Mouse (Mus musculus): ENCODE data around the gene Auts2. TPM values are rescaled to one million over a fixed set of nuclear protein-coding genes. Genes with fewer than 3 reads are reported as not detected.

The Auts2 gene
- polyA plus RNA-seq, 1 experiment from 2014 or later, result 27.7 TPM

GRCm38 (mm10) chr5:132027859-132028498 is 515.2 kb downstream of the Auts2 start:
- H3K27me3 ChIP-seq, result no peaks in the 10 kb centered on the region
- H3K4me2 ChIP-seq, result no peak overlapping the region
- 75% methylated on average over 5 of the region's 5 CpGs for WGBS
- no peak overlapping the region for H3K27ac ChIP-seq
- no peaks in the 10 kb centered on the region for H3K36me3 ChIP-seq
- H3K4me1 ChIP-seq, result no peaks in the 10 kb centered on the region
- H3K9ac ChIP-seq, result no peak overlapping the region
- ATAC-seq (replicated peaks; ENCODE audit: low FRiP score), result no peak
- H3K4me3 ChIP-seq (replicated peaks), result no peak overlapping the region
- H3K9me3 ChIP-seq (replicated peaks), result no peaks in the 10 kb centered on the region

- Histone ChIP-seq H3K36me3 (no peaks in the 10 kb centered on the region), H3K27ac (no peak overlapping the region), H3K4me2 (no peak overlapping the region), H3K9ac (no peak overlapping the region), H3K4me1 (peaks cover 15% of the 10 kb centered on the region), H3K27me3 (no peaks in the 10 kb centered on the region), H3K9me3 (replicated peaks) (no peaks in the 10 kb centered on the region), H3K4me3 (replicated peaks) (no peak overlapping the region)
- WGBS, result 62% methylated on average over 7 of the region's 7 CpGs
- no peak for ATAC-seq (replicated peaks; ENCODE audit: low FRiP score)
These were observed 529.8 kb downstream of the Auts2 start for GRCm38 (mm10) chr5:132013296-132013695.

- Histone ChIP-seq H3K4me2 (no peak overlapping the region), H3K4me1 (peaks cover 15% of the 10 kb centered on the region), H3K9ac (no peak overlapping the region), H3K27ac (no peak overlapping the region), H3K9me3 (replicated peaks) (no peaks in the 10 kb centered on the region), H3K4me3 (replicated peaks) (no peak overlapping the region), H3K27me3 (no peaks in the 10 kb centered on the region), H3K36me3 (no peaks in the 10 kb centered on the region)
- no peak for ATAC-seq (replicated peaks; ENCODE audit: low FRiP score)
These were observed 531.3 kb downstream of the Auts2 start for GRCm38 (mm10) chr5:132011795-132012194.

- Histone ChIP-seq H3K9me3 (replicated peaks) (no peaks in the 10 kb centered on the region), H3K27ac (no peak overlapping the region), H3K4me2 (no peak overlapping the region), H3K9ac (no peak overlapping the region), H3K4me3 (replicated peaks) (no peak overlapping the region), H3K36me3 (no peaks in the 10 kb centered on the region), H3K4me1 (peaks cover 15% of the 10 kb centered on the region), H3K27me3 (no peaks in the 10 kb centered on the region)
- 20% methylated on average over 7 of the region's 7 CpGs for WGBS
- peak; percentile 40; the same call in 1 of the 2 replicates for ATAC-seq (replicated peaks; ENCODE audit: low FRiP score)
These were observed 534.4 kb downstream of the Auts2 start for GRCm38 (mm10) chr5:132008703-132009222.

- no peaks in the 10 kb centered on the region for H3K27me3 ChIP-seq
- H3K4me1 ChIP-seq, result peaks cover 15% of the 10 kb centered on the region
- no peak overlapping the region for H3K4me2 ChIP-seq
- no peak overlapping the region for H3K9ac ChIP-seq
- no peak for ATAC-seq (replicated peaks; ENCODE audit: low FRiP score)
- no peak overlapping the region for H3K27ac ChIP-seq
- H3K4me3 ChIP-seq (replicated peaks), result no peak overlapping the region
- 60% methylated on average over 4 of the region's 4 CpGs for WGBS
- no peaks in the 10 kb centered on the region for H3K9me3 ChIP-seq (replicated peaks)
- H3K36me3 ChIP-seq, result no peaks in the 10 kb centered on the region
These were observed 535.2 kb downstream of the Auts2 start for GRCm38 (mm10) chr5:132007907-132008306.

- WGBS, result 76% methylated on average over 12 of the region's 12 CpGs
- no peak overlapping the region for H3K9ac ChIP-seq
- no peak for ATAC-seq (replicated peaks; ENCODE audit: low FRiP score)
These were observed 550.4 kb downstream of the Auts2 start for GRCm38 (mm10) chr5:131992681-131993211.

GRCm38 (mm10) chr5:131992268-131992667 is 550.9 kb downstream of the Auts2 start:
- H3K27ac ChIP-seq, result no peak overlapping the region

More at GRCm38 (mm10) chr5:131992681-131993211, 550.4 kb downstream of the Auts2 start:
- Histone ChIP-seq H3K4me2 (no peak overlapping the region), H3K27ac (no peak overlapping the region), H3K4me3 (replicated peaks) (no peak overlapping the region), H3K27me3 (no peaks in the 10 kb centered on the region), H3K9me3 (replicated peaks) (no peaks in the 10 kb centered on the region), H3K4me1 (no peaks in the 10 kb centered on the region), H3K36me3 (no peaks in the 10 kb centered on the region)

GRCm38 (mm10) chr5:131990532-131990931 is 552.6 kb downstream of the Auts2 start:
- Histone ChIP-seq H3K4me2 (no peak overlapping the region), H3K36me3 (no peaks in the 10 kb centered on the region), H3K9me3 (replicated peaks) (no peaks in the 10 kb centered on the region), H3K9ac (no peak overlapping the region), H3K4me1 (no peaks in the 10 kb centered on the region), H3K27me3 (no peaks in the 10 kb centered on the region), H3K27ac (no peak overlapping the region), H3K4me3 (replicated peaks) (no peak overlapping the region)
- ATAC-seq (replicated peaks; ENCODE audit: low FRiP score), result 0 out of 2 replicates have a peak, but pooled peaks have one; percentile 29
- 71% methylated on average over 1 of the region's 1 CpGs for WGBS

More at GRCm38 (mm10) chr5:131992268-131992667, 550.9 kb downstream of the Auts2 start:
- Histone ChIP-seq H3K9ac (no peak overlapping the region), H3K4me3 (replicated peaks) (no peak overlapping the region), H3K4me2 (no peak overlapping the region), H3K9me3 (replicated peaks) (no peaks in the 10 kb centered on the region), H3K4me1 (no peaks in the 10 kb centered on the region), H3K36me3 (no peaks in the 10 kb centered on the region), H3K27me3 (no peaks in the 10 kb centered on the region)
- 81% methylated on average over 6 of the region's 6 CpGs for WGBS
- no peak for ATAC-seq (replicated peaks; ENCODE audit: low FRiP score)

GRCm38 (mm10) chr5:131981451-131981850 is 561.7 kb downstream of the Auts2 start:
- Histone ChIP-seq H3K27ac (no peak overlapping the region), H3K4me2 (no peak overlapping the region), H3K9me3 (replicated peaks) (no peaks in the 10 kb centered on the region), H3K27me3 (no peaks in the 10 kb centered on the region), H3K36me3 (no peaks in the 10 kb centered on the region), H3K4me3 (replicated peaks) (no peak overlapping the region), H3K9ac (no peak overlapping the region), H3K4me1 (no peaks in the 10 kb centered on the region)
- WGBS, result 89% methylated on average over 3 of the region's 3 CpGs
- no peak for ATAC-seq (replicated peaks; ENCODE audit: low FRiP score)

- Histone ChIP-seq H3K9ac (no peak overlapping the region), H3K36me3 (no peaks in the 10 kb centered on the region), H3K4me3 (replicated peaks) (no peak overlapping the region), H3K27me3 (no peaks in the 10 kb centered on the region), H3K9me3 (replicated peaks) (no peaks in the 10 kb centered on the region), H3K4me1 (no peaks in the 10 kb centered on the region), H3K4me2 (no peak overlapping the region), H3K27ac (no peak overlapping the region)
- no peak for ATAC-seq (replicated peaks; ENCODE audit: low FRiP score)
- WGBS, result 44% methylated on average over 9 of the region's 9 CpGs
These were observed 564.2 kb downstream of the Auts2 start for GRCm38 (mm10) chr5:131978939-131979338.

- Histone ChIP-seq H3K4me2 (no peak overlapping the region), H3K4me3 (replicated peaks) (no peak overlapping the region), H3K36me3 (no peaks in the 10 kb centered on the region), H3K4me1 (no peaks in the 10 kb centered on the region), H3K27ac (no peak overlapping the region), H3K9ac (no peak overlapping the region), H3K27me3 (no peaks in the 10 kb centered on the region), H3K9me3 (replicated peaks) (no peaks in the 10 kb centered on the region)
- ATAC-seq (replicated peaks; ENCODE audit: low FRiP score), result no peak
- 61% methylated on average over 3 of the region's 3 CpGs for WGBS
These were observed 565.6 kb downstream of the Auts2 start for GRCm38 (mm10) chr5:131977497-131977896.

GRCm38 (mm10) chr5:131971901-131972300 is 571.2 kb downstream of the Auts2 start:
- H3K36me3 ChIP-seq, result no peaks in the 10 kb centered on the region
- no peak overlapping the region for H3K27ac ChIP-seq
- H3K27me3 ChIP-seq, result no peaks in the 10 kb centered on the region
- no peaks in the 10 kb centered on the region for H3K9me3 ChIP-seq (replicated peaks)
- ATAC-seq (replicated peaks; ENCODE audit: low FRiP score), result no peak
- no peak overlapping the region for H3K9ac ChIP-seq
- 93% methylated on average over 2 of the region's 2 CpGs for WGBS
- no peak overlapping the region for H3K4me2 ChIP-seq
- H3K4me1 ChIP-seq, result peaks cover 7% of the 10 kb centered on the region
- H3K4me3 ChIP-seq (replicated peaks), result no peak overlapping the region
